Mouse (Mus musculus): ENCODE measurements at regions not wholly inside any gene's neighbourhood (a gene's known extent, or its start where the extent isn't known, plus 50 kb on each side); places are given as distances from the start of the nearest gene placed in this dataset.

GRCm38 (mm10) chr7:95784523-95784922, 386.5 kb upstream of the Tenm4 start:
- intact Hi-C loops (cut with DNase I) = no loop called here
- TF ChIP-seq CTCF (IDR thresholded peaks at IDR 0.05) = no peak
- DNase-seq (ENCODE audit: extremely low spot score in 1 of 2, low spot score in 2 of 2) = no peak
- Histone ChIP-seq H3K27ac (no peak overlapping the region), H3K4me3 (no peak overlapping the region)

DNA sequence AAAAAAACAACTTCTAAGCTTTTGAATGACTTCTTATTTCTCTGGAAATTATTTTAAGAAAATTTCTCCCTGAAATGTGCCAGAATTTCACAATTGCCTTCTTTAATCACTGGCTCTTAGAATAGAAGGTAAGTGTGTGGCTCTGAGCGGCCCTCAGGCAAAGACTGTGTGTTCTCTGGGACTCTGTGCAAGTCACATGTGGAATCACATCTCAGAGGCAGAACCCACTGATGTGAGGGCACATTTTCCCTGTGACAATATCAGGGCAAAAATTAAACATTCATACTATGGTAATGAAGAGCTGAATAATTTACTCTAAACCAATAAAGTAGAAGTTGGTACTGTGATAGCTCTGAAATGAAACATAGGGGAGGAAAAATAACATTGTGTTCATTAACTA, 383.5 kb upstream of the Tenm4 start:
- TF ChIP-seq CTCF (IDR thresholded peaks at IDR 0.05) = no peak
- no peak overlapping the region for H3K4me3 ChIP-seq
- intact Hi-C loops (cut with DNase I) = no loop called here
- no peak overlapping the region for H3K27ac ChIP-seq
- no peak for DNase-seq (ENCODE audit: extremely low spot score in 1 of 2, low spot score in 2 of 2)

GRCm38 (mm10) chr7:95787951-95788350, 383.1 kb upstream of the Tenm4 start:
- DNase-seq (ENCODE audit: extremely low spot score in 1 of 2, low spot score in 2 of 2) = no peak
- no peak for TF ChIP-seq CTCF (IDR thresholded peaks at IDR 0.05)
- intact Hi-C loops (cut with DNase I) = no loop called here
- H3K27ac ChIP-seq = no peak overlapping the region
- H3K4me3 ChIP-seq = no peak overlapping the region

DNA sequence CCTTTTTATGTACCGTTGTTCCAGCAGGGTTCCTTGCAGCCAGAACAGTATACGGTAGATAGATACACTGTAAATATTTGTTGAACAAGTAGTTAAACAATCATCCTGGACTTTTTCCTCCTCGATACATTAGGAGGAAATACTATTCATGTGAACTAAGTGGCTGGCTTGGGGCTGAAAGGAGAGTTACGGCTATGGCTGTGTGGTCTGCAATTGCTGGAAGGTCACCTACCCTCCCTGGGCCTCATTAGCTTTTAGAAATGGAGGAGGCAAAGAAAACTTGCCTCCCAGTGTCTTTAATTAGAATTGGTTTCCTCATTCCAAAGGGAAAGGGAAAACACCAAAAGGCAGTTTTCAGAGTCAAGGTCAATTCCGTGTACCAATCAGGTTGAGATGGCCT, 381.6 kb upstream of the Tenm4 start:
- H3K4me3 ChIP-seq = no peak overlapping the region
- H3K27ac ChIP-seq = no peak overlapping the region
- intact Hi-C loops (cut with DNase I) = no loop called here
- no peak for DNase-seq (ENCODE audit: extremely low spot score in 1 of 2, low spot score in 2 of 2)
- no peak for TF ChIP-seq CTCF (IDR thresholded peaks at IDR 0.05)

DNA sequence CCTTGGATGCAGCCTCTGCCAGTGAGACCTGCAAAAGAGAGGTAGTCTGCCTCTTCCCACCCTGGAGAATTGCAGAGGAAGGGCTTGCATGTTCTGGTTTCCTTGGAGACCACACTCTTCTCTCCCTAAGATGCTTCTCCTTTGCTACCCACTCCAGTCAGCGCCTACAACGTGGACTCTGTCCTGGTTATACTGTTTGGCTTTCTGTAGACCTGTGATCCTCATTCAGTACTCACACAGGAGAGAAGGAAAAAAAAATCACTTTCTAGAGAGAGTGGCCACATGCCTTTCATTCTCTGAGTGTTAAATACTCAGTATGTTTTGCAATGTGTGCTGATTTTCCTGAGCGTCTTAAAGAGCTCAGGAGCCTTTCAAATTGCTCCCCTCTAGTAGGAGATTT, 372.0 kb upstream of the Tenm4 start:
- TF ChIP-seq CTCF (IDR thresholded peaks at IDR 0.05) = no peak
- intact Hi-C loops (cut with DNase I) = no loop called here
- DNase-seq (ENCODE audit: extremely low spot score in 1 of 2, low spot score in 2 of 2) = no peak
- no peak overlapping the region for H3K27ac ChIP-seq
- H3K4me3 ChIP-seq = no peak overlapping the region

DNA sequence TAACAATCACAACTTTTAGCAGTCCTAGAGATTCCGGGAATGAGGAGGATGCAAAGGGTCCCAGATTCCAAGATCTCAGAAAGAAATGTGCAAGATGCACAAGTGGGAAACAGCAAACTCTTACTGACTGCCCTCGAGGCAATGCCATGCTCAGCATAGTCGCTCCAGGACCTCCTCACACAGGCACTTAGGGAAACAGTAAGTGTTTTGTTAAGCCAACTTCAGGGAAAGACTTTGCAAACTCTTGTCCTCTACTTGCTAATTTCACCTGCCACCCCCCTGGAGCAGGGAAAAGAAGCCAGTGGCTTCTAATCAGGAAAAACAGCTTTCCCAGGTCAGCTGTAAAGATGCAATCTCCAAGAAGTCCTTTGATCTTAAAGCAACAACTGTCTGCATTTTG, 361.4 kb upstream of the Tenm4 start:
- no peak for DNase-seq (ENCODE audit: extremely low spot score in 1 of 2, low spot score in 2 of 2)
- H3K27ac ChIP-seq = no peak overlapping the region
- intact Hi-C loops (cut with DNase I) = no loop called here
- no peak for TF ChIP-seq CTCF (IDR thresholded peaks at IDR 0.05)
- no peak overlapping the region for H3K4me3 ChIP-seq

- no peak for TF ChIP-seq CTCF (IDR thresholded peaks at IDR 0.05)
- Histone ChIP-seq H3K27ac (no peak overlapping the region), H3K4me3 (no peak overlapping the region)
- DNase-seq (ENCODE audit: extremely low spot score in 1 of 2, low spot score in 2 of 2) = no peak
- intact Hi-C loops (cut with DNase I) = no loop called here
These were observed 360.9 kb upstream of the Tenm4 start for GRCm38 (mm10) chr7:95810096-95810495.

DNA sequence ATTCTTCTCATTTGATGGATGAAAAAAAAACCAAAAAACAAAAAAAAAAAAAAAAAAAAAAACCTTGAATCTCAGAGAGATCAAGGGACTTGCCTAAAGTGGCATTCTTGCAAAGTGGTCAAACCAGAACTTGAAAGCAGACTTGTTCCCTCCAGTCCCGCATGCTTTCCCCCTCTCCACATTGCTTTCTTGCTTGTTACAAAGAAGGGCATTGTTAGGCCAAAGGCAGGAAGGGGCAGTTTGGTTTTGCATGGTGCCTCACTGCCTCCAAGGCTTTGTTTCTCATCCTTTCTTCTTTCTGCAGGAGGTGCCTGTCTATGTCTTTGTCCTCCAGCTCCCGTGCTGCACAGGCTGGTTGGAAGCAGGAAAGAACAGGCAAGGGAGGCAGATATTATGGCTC, 356.2 kb upstream of the Tenm4 start:
- no peak for TF ChIP-seq CTCF (IDR thresholded peaks at IDR 0.05)
- DNase-seq (ENCODE audit: extremely low spot score in 1 of 2, low spot score in 2 of 2) = no peak
- Histone ChIP-seq H3K27ac (no peak overlapping the region), H3K4me3 (no peak overlapping the region)
- intact Hi-C loops (cut with DNase I) = no loop called here

- no peak for TF ChIP-seq CTCF (IDR thresholded peaks at IDR 0.05)
- H3K4me3 ChIP-seq = no peak overlapping the region
- DNase-seq (ENCODE audit: extremely low spot score in 1 of 2, low spot score in 2 of 2) = no peak
- intact Hi-C loops (cut with DNase I) = no loop called here
- no peak overlapping the region for H3K27ac ChIP-seq
These were observed 347.5 kb upstream of the Tenm4 start for GRCm38 (mm10) chr7:95823539-95823938.

GRCm38 (mm10) chr7:95829889-95830288, 341.2 kb upstream of the Tenm4 start:
- Histone ChIP-seq H3K27ac (no peak overlapping the region), H3K4me3 (no peak overlapping the region)
- no peak for TF ChIP-seq CTCF (IDR thresholded peaks at IDR 0.05)
- no peak for DNase-seq (ENCODE audit: extremely low spot score in 1 of 2, low spot score in 2 of 2)
- intact Hi-C loops (cut with DNase I) = no loop called here

DNA sequence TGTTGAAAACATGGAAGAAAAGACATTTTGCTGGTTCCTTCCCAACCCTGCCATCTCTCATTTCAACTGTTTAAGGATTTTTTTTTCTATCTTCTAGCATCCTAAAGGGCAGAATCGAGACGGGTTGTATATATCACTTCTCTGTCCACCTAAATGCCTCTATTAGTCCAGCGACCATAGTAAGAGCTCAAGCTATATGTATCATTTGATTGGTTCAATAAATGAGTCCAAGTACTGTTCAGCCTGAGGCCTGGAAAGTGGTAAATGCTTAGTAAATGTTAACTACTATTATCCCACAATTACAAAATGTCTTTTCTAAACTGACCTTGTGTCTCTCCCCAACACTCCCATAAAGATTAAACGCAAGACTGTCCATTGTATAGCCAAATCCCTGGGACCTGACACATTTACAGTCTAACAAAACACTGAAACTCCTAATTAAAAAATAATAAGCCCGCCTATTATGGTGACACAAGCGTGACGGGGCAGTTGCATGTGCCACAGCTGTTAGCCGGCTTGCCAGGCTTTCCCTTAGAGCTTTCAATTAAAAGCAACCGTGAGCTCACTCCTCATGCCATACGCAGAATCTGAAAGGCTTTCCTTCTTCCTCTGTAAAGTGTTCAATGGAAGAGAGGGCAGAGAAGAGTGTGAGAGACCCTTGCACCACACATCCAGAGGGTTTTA, 336.7 kb upstream of the Tenm4 start:
- Histone ChIP-seq H3K4me3 (no peak overlapping the region), H3K27ac (no peak overlapping the region)
- no peak for TF ChIP-seq CTCF (IDR thresholded peaks at IDR 0.05)
- no peak for DNase-seq (ENCODE audit: extremely low spot score in 1 of 2, low spot score in 2 of 2)
- intact Hi-C loops (cut with DNase I) = no loop called here

GRCm38 (mm10) chr7:95840476-95840875, 330.6 kb upstream of the Tenm4 start:
- DNase-seq (ENCODE audit: extremely low spot score in 1 of 2, low spot score in 2 of 2) = no peak
- Histone ChIP-seq H3K27ac (no peak overlapping the region), H3K4me3 (no peak overlapping the region)
- TF ChIP-seq CTCF (IDR thresholded peaks at IDR 0.05) = no peak
- intact Hi-C loops (cut with DNase I) = no loop called here

- TF ChIP-seq CTCF (IDR thresholded peaks at IDR 0.05) = no peak
- intact Hi-C loops (cut with DNase I) = no loop called here
- DNase-seq (ENCODE audit: extremely low spot score in 1 of 2, low spot score in 2 of 2) = no peak
- H3K27ac ChIP-seq = no peak overlapping the region
- no peak overlapping the region for H3K4me3 ChIP-seq
These were observed 321.2 kb upstream of the Tenm4 start for GRCm38 (mm10) chr7:95849874-95850273.
